Mouse (Mus musculus): ENCODE measurements around the gene Myo1b.
A peak's percentile ranks its signal among the peaks of the same experiment; 100 is the strongest.

Myo1b gene

DNA sequence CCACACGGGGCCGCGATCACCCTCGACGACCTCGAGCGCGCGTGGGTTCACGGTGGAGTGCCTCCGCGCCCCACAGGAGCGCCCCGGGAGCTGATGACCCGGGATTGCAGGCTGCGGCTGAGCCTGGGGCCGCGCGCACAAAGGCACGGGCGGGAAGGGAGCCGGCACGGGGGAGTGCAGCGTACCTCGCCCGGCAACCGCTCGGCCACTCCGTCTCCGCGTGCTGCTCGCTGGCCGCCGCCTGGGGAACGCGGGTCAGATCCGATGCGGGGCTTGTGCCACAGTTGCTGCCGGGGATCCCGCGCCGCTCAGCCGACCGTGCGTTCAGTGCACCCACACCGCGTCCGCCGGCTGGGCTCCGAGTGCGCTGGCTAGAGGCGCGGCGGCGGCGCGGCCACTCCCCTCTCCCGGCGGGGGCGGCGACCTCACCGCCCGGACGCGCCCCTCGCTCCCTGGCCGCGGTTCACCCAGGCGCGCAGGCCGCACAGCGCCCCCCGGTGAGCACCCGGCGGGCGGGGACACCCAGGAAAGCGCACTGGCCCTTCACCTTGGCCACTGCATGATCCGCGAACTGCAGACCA lies at the start of gene Myo1b:
Gene Myo1b (minus strand): TSS at position 496 of the 581 bp plus-strand sequence.
- peak; percentile 85 for DNase-seq

DNA sequence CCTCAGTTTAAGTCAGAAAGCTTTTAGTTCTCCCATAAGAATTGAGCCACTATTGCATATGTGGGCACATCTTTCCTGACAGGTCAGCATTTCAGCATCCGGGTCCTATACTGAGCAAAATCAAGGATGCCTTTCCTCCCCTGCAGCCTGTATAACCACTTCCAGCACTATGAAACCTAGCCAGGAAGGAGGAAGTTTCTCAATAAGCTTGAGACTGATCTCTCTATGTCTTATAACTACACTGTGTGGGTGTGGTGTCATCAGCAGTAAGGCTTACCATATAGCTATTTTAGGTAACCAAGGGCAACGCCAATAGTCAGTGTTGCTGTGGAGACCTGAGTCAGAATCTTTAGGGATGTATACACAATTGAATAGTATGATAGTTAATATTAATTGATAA lies 48.8 kb upstream of the Myo1b start:
- DNase-seq: no peak

DNA sequence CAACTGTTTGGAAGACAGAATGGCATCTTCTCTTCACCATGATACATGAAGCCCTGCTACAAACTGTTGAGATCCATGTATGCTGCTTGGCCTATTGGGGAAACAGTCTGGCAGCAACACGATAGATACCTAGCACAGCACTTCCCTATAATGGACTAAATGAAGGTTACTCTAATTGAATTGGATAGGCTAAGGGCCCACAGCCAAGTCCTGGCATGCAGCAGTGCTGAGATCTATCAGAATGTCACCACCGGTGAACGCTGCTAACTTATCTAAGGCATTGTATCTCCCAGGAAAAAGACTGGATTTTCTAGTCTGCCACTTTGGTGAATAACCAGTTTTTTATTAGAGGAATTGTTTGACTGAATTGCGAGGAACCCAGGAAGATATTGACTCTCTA lies 31.2 kb upstream of the Myo1b start:
- no peak for DNase-seq

DNA sequence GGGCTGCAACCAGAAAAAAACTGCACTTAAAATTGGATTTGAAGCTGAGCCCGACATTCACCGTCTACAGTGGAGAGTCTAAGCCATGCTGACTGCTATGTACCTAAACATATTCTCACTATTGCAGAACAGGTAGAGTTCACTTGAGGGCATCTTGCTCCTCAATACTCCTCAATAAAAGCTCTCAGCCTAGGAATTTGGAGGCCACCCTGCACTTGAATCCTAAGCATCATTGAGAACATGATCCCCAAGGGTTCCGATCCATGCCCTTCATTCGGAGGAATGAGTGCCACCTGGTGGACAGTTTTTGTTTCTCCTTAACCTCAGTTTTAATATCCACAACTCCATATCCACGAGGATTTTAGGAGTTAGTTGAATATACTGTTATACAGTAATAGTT lies 28.9 kb upstream of the Myo1b start:
- peak; percentile 76 for DNase-seq

DNA sequence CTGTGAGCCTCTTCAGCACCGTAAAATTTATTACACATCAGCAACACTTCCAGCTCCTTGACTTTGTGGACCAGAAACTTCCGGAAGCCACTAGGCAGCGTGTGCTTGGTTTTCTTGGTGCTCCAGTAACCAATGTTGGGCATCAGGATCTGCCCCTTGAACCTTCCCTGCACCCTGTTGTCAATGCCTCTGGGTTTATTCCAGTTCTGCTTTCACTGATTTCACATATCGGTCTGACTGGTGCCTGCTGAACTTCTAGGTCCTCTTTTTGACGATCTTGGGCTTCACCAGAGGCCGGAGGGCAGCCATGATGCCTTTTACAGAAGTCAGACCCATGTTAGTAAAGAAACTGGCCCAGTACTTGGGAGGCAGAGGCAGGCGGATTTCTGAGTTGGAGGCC lies 22.5 kb upstream of the Myo1b start:
- DNase-seq: no peak

DNA sequence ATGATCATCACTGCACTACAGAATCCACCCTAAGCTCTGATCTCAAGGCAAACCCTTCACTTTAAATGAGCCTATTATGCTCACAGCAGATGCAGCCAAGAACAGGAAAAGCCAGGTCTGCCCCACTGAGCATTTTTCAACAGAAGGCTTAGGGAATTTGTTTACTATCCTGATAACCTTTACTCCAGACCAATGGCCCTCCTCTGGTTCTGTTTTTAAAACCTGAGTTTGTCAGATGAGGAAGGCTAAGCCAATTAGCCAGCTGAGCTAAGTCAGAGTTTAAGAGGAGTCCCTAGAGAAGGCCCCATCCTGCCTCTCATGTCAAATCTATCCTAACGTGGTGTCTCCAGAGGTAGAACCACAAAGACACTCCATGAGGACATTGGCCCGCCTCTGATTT lies 19.1 kb upstream of the Myo1b start:
- no peak for DNase-seq

DNA sequence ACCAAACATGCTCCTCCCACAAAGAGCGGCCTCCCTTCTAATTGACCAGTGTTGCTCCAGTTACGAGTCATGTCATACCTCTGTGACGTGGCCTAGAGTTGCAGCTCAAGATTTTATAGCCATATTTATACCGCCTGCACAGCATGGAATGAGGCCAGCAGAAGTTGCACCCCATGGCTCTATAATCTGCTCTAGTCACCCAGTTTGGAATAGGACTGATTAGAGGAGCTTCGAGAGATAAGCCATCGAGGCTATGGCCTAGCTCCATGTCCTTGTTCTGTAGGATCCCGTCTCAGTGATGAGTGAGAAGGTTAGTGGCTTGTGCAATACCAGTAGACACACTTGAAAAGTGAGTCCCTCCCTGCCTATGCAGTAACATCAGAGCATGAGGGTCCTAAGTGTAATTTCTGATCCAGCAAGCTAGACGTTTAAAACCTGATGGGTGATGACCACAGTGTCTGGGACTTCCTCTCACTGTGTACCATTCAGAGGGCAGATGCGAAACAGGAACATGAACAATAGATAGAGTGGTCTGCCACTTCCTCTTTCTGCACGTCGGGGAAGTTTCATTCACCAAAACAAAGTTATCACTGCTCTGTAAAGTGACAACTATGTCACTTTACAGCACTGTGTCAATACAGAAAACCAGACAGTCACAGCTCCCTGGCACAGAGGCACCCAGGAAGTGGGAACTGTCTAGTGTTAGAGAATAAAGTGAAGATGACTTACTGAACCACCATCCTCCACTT lies 18.5 kb upstream of the Myo1b start:
- DNase-seq: no peak

DNA sequence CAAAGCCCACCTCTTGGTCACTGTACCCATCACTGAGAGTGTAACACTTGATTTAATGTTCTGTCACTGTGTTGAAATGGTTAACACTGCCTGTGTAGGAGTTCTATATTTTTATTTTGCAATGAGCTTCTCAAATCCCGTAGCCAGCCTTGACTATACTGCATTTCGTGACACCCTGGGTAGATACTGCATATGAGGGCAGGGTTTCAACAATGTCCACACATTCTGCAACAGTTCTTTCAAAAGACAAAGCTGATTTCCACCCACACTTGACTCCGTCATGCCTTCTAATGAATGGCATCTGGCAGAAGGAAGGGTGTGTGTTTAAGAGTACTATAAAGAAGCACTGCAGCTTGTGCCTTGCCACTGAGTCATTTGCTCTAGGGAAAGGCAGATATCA lies 17.0 kb upstream of the Myo1b start:
- DNase-seq: no peak

DNA sequence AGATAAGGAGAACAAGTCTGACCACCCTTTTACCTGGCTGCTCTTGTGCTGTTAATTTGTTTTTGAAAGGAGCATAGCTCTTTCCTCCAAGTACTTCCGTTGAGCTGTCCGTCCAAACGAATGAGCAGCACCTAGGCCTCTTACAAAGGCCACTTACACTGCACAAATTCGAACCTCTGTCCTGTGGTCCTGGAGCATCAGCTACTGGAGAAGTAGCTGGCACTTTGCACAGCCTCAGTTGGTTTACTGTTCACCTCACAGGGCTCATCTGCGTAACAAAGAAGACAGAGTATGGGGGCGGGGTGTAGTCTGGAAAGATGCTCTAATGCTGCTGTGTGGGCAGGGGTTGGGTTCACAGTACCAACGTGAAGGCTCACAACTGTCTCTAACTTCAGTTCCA lies 15.7 kb upstream of the Myo1b start:
- DNase-seq: no peak

DNA sequence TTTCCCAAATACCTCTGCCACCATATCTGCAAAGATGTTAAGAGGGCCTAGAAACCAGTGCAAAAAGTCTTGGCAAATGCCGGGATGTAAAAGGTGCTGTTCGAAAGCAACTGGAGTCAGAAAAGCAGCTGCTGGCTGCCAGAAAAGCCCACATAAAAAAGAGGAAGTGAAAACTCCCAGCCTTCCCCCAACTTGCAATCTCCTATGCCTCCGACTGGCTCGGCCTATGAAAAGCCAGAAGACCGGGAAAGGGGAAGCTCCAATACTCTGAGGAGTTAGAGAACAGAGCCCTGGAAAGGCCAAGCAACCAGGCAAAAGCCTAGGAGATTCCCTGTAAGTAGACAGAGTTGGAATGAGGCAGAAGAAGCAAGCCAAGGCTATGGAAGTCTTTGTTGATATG lies 14.7 kb upstream of the Myo1b start:
- DNase-seq: no peak

DNA sequence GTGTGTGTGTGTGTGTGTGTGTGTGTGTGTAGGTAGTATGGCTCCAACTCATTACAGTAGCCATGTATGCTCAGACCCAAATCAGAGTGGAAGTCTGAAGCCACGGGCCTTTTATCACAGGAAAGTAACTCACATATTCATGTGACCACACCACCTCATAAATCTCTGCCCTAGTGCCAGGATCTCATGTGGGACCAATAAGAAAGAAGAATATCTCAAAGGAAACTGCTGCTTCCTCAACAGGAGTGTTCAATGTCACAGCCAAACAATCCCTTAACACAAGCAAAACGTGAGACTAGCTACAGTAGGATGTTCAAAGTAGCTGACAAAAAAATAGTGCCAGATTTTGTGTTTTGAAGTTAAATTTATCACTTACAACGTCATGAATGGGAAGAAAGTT lies 13.7 kb upstream of the Myo1b start:
- DNase-seq: no peak

DNA sequence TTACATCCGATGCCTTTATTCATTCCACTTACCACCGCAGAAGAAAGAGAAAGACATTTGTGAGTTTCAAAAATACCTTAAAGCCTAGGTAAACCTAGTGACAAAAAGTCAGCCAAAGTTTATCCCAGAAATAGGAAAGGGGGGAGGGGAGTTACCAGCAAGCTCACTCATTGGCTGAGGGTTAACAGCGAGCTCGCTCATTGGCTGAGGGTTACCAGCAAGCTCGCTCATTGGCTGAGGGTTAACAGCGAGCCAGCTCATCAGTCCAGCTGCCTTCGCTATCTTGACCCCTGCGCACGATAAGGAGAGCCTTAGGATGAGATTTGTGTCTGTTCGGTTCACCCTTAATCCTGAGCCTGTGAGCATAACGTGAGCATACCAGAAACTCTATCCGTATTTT lies 6.9 kb upstream of the Myo1b start:
- no peak for DNase-seq

DNA sequence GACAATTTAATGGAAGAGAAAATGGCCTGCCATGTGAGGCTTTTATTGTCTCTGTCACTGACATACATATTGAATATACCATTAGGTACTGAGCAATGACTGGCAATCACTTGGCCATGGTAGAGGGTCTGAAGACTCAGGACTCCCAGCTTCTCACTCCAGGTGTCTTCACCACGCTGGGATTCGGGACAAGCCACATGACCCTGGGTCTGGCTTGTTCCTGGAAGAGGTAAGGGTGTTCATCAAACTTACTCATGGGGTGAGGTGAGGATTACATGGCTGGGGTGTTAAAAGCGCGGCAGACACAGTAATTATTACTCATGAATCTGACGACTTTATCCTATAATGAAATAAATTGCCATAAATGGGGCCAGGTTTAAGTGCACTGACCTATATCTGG lies 405 bp upstream of the Myo1b start:
- no peak for DNase-seq

DNA sequence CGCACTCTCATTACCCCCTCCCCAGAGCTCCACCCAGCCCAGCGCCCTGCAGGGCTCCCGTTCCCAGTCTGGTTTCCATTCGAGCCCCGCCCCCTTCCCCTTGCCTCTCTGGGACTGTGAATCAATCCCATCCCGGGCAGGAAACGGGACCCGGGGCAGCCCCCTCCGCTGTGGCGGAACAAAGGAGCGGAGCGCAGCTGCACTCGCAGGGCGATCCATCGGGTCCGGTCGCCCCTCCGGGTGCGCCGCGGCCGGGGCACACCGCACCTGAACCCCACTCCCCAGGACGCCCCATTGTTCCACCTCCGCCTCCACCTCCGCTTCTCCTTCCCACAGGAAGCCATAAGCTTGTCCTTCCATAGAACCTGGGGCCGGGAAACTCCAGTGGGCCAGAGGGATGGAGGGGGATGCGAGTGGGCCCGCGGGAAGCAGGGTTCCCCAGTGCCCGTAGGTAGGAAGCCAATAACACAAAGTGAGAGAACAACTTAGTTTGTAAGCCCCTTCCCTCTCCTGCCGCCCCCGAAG lies 758 bp downstream of the Myo1b start:
- peak; percentile 86 for DNase-seq

DNA sequence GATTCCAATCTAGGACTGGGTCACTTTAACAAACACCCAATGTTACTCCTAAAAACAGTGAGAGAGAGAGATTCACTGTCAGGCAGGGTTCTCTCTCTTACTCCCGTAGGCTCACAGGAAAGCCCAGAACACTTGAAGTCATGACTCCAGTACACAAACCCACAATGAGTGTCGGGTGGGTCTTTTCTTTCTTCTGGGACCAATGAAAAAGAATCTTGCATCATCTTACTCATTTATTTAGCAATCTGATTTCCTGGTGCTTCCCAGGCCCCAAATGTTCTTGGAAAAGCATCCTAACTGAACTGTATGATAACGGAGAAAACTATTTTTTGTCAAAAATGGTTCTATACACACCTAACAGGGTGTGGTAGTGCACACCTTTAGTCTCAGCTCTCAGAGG lies 1.8 kb downstream of the Myo1b start:
- DNase-seq: no peak

DNA sequence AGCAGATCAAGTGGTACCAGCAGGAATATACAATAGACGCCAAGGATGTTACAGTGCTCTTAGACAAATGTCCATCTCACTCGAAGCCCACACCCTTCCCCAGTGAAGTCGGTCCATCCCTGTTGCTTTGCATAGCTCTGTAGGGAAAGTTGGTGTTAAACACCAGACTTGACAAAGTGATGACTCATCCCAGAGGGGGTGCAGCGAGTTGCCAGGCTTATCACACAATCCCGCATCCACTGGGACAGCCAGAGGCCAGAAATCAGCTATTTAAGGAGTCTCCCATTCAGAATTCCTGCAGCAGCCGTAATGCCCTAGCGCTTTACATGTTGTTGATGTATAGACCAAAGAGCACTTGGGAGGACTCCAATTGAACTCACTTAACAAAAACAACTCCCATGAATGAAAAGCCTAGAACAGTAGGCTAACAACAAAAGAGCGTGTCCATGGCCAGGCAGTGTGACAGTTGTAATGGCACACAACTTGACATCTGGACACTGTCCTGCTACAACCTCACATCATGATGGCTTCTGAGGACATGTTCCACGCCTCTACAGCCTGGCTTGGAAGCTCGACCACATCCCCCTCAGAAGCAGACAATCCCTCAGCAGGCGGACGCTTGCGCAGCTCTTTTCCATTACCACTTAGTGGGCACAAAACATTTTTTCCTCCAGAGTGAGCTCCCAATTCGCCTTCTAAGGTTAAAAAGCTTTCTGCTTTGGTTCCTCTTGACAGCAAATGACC lies 2.6 kb downstream of the Myo1b start:
- no peak for DNase-seq

DNA sequence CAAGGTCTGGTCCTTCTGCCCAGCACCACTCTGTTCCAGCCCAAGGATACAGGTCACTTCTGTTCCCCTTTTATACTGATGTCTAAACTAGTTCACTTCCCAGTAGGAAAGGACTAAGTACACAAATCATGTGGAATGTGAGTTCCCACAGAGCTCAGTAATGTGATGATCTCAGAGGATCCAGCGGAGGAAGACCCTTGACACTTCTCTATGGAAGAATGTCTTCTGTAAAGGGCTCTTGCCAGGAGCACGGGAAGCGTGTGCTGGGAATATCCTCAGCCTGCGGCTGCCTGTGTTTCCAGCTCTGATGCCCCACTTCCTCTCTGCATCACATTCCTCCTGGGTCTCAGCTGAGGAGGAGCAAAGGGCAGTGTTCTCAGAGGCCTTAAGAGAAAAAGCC lies 4.5 kb downstream of the Myo1b start:
- no peak for DNase-seq

DNA sequence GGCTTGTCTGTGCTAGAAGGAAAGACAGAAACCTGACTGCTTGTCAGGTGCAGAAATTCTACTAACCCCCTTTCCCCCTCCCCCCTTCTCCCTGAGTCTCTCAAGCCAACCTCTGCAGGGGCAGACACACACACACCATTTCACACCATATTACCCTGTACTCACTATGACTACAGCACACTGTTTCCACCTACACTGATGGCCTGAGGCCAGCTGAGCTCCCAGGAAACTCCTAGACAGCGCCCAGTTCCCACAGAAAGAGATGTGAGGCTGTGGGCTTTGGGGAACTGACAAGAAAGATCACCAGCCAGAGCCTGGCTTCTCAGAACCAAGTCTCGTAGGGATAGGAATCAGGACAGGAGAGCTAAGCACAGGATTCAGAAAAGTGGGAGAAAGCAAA lies 6.7 kb downstream of the Myo1b start:
- DNase-seq: no peak

DNA sequence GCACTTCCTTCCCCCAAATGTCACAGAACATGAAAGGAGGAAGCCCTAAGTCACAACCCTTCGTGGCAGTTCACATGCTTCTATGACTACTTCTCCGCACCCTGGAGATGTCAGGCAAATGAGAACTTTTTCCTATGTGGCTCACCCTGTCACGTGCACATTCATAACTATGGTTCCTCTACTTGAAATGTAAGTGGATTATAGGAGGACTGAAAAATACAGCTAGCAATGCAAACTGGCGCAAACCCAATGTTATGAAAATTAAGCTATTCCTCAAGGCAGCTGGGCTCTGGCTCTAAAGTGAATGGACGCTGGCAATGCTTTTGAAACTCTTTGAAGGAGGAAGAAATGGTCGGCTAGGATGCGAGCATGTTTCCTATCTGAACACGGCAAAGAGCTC lies 8.1 kb downstream of the Myo1b start:
- DNase-seq: no peak

DNA sequence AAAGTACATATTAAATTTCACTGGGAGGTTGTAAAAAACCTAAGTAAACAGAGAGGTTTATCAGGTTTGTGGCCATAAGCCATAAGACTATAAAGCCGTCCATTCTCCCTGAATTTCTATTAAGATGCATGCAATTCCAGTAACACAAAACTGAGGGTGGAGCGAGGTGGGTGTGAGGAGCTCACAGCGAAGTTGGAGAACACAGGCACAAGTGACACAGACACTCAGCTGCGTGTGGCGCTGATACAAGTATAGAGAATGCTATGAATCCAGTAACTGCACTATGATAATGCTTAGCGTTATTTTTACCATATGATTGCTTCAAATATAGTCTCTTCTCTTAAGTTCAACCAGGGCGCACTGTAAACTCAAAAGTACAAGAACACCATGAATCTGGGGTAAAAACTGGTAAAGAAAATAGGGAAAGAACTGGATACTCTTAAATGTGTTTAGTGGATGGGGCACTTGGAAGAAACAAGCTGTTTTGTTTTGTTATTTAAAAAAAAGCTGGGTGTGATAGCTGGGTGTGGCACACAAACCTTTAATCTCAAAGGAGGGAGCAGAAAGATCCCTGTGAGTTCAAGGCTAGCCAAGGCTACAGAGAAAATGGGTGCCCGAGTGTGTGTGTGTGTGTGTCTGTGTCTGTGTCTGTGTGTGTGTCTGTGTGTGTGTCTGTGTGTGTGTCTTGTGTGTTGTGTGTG lies 9.5 kb downstream of the Myo1b start:
- no peak for DNase-seq

DNA sequence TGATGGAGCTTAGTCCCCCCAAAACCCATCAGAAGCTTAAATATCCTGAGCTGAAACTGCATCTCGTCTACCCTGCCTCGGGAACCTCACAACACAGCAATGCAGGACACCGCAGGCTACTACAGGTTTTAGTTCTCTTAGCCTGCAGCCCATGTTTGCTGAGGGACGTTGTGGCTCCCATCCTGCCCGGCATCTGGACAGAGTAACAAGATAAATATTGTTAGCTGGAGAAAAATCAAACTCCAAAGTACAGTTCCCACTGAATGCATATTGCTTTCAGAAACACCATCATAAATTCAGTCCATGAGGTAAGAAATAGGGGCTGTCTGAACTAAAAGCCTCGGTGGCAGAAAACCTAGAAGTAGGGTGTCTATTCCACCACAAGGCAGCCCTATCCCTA lies 10.8 kb downstream of the Myo1b start:
- DNase-seq: no peak

DNA sequence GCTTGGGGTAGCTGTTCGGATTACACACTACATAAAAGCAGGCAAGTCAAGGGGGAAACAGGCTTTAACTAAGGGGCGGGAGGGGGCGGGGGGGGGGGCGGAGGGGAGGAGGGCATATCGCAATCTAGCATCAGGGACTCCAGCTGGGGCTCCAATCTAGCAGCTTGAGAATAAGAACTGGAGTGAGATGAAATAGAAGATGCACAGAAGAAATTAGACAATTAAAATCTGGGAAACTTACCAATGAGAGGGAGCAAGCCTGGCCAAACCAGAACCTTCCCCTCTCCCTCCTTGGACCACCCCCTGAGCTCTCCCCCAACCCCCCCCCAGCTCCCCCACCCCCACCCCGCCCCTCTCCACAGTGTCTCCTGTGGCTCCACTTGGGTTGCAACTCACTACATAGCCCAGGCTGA lies 18.7 kb downstream of the Myo1b start:
- DNase-seq: no peak

DNA sequence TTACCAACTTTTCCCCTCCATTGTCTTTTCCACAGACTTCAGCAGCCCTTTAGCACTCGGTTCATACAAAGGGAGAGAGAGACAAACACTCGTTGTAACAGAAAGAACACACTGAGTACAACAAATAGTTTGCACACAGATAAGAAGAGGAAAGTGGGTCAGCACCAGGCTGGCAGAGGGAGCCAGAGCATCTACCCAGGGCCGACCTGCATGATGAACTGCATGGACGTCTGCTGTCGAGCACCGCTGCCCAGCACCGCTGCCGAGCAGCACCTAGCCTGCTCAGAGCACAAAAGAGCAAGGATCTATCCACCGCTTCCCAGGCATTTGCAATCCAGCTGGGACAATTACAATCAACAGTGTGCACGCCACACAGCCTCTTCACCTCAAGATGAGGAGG lies 19.9 kb downstream of the Myo1b start:
- no peak for DNase-seq

DNA sequence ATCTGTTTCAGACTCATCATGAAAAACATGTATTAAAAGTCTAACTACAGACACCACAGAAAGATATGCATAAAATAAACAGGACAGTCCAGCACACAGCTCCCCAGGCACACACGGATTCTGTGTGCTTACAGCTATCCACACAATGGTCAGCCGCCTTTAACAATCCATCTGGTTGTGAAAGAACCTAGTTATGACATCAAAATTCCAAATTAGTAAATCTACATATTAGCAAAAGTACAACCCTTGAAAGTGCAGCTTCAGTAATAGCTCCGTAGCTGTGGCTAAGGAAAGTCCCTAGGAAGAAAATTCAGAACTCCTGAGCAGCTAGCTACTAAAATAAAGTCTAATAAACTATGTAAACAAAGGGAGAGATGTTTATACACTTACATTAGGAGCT lies 21.1 kb downstream of the Myo1b start:
- no peak for DNase-seq

Measured in lung, postnatal 14 days (tissue).